Mouse (Mus musculus): Measurements from ENCODE around the gene Sema3a. TPM values are rescaled to one million over a fixed set of nuclear protein-coding genes. Genes with fewer than 3 reads are reported as not detected.
"Not testable (repeated sequence)": the region's sequence is repeated elsewhere in the genome, so short reads cannot be mapped to it uniquely, and the experiment has no call there.

The Sema3a gene
- total RNA-seq, 1 experiment from 2014 or later, result 1.1 TPM

GRCm38 (mm10) chr5:13421276-13421925 is 296.2 kb downstream of the Sema3a start:
- DNase-seq, result no peak

GRCm38 (mm10) chr5:13428702-13429101 is 303.5 kb downstream of the Sema3a start:
- DNase-seq, result no peak

- DNase-seq, result no peak
Measured at GRCm38 (mm10) chr5:13431827-13432226, 306.6 kb downstream of the Sema3a start.

GRCm38 (mm10) chr5:13432574-13432973 is 307.4 kb downstream of the Sema3a start:
- DNase-seq, result no peak

DNA sequence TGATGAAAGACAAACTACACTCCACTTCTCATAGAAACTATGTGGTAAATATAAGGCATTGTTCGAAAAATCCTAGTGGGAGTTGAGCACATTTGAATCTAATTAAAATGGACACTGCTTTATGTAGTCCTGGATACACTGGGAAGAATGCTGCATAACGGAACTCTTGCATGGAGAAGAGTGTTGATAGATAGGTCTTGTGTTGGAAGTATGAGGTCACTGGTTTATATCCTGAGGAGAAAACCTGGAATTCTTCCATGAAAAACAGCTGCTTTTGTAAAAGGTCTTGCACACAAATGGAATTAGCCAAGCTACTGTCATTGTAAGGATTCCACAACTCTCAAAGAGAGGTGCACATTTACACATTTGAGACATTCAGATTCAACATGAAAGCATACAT is 308.1 kb downstream of the Sema3a start:
- DNase-seq, result no peak

DNA sequence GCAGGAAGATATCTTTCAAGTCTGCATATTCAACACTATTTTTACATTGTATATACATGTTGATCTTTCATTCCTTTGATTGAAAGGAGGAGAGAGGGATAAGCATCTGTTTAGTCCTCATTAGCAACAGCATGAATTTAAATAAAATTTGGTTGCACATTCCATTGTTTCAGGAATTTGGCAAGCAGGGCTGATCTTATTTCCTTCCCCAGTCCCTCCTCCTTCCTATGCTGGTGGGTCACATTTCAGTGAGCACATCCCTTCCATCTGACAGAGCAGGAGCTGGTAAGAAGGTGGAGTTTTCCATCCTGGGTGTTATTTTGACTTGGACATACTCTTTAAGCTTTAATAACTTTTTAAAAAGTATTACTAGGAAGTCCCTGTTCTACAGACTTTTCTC is 315.9 kb downstream of the Sema3a start:
- DNase-seq, result no peak

GRCm38 (mm10) chr5:13460182-13461001 is 335.2 kb downstream of the Sema3a start:
- no peak for DNase-seq

GRCm38 (mm10) chr5:13468856-13469255 is 343.6 kb downstream of the Sema3a start:
- DNase-seq, result no peak

DNA sequence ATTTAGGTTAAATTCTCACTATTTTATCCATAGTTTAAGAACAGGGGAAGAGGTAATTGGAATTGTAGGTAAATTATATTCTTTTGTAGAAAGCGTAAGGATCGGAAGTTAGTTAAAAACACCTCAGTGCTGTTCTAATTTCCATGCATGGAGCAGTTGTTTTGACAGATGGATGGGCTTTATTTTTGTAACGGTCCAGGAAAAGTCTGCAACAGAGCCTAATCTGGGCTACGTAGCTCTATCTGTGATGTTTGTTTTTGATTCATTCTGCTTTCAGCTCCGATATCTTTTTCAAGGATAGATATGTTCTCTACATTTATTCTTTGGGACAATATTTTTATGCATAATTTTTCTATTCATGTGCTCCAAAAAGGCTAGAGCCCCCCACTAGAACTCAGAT is 344.2 kb downstream of the Sema3a start:
- no peak for DNase-seq

DNA sequence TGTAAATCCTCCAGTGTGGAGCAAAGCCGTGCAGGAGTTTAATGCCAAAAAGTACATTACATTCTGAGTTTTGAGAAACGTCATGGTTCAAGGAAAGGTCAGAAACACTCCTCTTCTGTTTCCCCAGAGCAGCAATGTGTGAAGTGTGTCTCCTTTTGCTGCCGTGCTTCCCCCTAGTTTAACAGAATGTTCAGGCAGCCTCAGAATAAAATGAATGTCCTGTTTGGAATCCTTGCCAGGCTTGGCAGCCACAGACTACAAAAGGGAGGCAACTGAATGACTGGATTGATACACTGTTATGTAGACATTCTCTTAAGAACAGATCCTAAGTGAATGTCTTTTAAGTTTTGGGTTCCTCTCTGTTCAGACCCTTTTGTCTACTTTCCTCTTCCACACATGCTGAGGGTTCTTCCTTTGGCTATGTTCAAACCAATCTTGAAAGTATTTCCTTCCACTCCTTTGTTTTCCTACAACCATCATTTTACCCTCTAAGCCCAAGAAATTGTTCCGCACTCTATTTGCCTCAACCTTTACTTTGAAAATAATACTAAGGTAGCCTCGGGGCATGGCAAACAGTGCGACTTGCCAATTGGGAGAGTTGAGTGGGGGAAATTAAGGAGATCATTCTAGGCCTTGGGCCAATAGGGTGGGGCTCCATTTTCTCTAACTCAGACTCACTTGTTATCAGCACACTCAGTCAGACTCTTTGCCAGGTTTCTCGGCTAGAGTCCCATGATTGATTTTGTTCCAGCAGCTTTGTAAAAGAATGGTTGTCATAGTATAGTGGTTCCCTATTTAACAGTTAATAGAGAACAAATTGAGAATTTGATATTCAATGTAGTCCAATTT is 345.1 kb downstream of the Sema3a start:
- peak; percentile 12 for DNase-seq

DNA sequence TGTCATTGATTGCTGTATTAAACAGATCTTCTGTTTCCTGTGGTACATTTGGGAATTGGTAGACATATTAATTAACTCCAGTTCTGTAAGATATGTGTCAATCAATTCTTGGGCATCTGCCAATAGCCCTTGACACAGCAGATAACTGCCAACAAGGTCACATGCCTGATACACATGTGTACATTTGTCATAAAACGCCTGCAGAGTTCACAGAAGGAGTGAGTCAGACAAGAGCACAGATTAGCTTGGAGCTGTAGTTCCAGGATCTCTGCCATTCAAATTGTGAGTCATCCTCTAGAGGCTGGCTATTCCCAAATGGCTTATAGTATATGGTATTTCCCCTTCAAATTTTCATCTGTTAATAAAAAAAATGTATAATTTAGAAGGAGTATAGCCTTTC is 352.4 kb downstream of the Sema3a start:
- DNase-seq, result peak; percentile 21

DNA sequence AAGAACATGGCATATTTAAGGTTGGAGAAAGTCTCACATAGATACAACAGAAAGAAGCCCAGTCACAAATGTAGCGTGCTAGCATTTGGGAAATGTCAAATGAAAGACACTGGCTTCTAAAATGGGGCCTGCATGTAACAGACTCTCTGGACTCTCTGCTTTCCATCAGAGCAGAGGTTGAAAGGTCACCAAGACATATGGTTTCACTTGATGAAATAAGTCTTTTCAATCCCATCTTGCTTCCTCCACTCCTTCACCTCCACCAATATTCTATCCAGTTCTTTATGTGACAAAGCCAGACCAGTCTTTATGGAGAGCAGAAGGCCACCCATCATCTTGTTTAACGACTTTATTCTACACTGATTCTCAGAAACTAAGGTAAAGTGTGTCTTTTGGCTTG is 363.5 kb downstream of the Sema3a start:
- DNase-seq, result no peak

DNA sequence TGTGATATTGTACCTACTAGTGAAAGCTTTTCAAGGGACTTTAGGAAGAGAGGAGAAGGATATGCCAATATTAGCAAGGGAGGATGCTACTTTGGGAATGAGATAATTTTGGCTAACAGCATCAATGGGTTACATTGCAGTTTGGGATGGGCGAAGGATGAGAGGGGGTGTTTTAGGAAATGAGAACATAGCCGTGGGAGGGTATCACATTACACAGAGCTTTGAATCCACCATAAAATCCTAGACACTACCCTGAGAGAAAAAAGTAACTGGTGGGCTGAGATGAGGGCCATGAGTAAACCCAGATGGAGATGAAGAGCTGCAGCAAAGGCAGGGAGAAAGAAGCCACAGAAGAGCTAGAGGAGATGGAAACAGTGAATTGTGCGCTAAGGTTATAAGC is 370.8 kb downstream of the Sema3a start:
- not testable (repeated sequence) for DNase-seq

DNA sequence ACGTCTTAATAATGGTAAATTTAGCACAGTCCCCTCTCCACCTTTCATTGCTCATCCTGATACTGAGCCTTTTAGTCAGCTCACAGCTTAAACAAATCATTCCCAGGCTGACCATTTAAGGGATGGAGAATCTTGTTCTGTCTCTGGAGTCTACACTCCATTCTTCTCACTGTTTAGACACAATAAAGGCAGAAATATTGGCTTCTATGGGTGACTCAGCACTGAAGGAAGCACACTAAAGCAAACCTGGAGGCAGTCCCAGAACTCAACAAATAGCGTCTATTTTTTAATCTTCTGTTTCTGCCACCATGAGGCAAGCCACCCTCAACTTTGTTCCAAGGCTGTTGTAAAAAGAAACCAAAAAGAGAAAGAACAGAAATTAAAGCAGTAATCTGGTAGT is 374.6 kb downstream of the Sema3a start:
- DNase-seq, result no peak

- no peak for DNase-seq
Measured at GRCm38 (mm10) chr5:13505839-13506499, 380.8 kb downstream of the Sema3a start.

DNA sequence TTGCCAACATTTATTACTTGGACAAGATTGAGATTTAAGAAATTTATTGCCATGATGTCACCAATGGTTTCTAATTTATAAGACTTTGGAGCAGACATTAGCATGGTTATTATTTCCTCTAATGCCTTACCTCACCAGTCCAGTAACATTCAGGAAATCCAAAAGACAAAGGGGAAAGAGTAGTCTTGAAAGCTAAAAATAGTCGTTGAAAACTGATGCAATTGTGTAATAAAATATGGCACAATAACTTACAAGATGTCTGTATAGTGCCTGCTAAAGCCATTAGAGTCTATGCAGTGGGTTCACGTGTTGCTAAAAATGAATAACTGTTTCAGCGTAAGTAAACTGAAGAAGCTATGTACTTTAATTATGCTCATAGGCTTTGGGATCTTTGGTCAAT is 383.9 kb downstream of the Sema3a start:
- DNase-seq, result no peak

DNA sequence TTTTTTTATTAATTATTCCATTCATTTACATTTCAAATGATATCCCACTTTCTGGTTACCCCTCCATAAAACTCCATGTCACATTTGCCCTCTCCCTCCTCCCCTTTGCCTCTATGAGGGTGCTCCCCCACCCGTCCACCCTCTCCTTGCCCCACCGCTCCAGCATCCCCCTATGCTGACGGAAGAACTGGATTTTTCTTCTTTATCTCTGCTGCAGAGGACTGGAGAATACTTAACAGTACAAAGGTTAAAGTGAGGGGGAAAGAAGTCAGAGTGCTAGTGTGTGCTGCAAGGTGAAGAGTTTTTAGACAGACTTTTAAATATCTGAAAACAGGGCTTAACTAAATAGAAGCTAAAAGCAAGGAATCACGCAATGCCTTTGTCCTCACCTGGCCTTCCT is 391.8 kb downstream of the Sema3a start:
- no peak for DNase-seq

GRCm38 (mm10) chr5:13525597-13525996 is 400.4 kb downstream of the Sema3a start:
- DNase-seq, result no peak

DNA sequence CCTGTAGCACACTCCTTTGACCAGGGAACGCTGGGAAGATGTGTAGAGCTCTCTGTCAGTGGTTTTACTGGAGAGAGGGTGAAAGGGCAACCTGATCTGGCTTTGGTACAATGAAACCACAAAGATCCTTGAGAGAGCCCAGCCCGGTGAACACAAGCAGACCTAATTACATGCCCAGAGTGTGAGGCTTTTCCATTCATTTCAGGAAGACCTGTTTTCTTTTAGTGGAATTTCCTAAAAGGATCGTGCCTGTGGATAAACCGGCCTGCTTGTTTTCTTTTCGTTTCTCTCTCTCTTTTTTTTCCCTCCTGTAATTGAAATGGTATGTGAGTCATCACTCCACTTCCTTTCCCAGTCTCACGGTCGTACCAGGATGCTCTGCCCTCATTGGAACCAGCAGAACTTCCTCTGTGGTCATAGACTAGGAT is 401.8 kb downstream of the Sema3a start:
- DNase-seq, result no peak

DNA sequence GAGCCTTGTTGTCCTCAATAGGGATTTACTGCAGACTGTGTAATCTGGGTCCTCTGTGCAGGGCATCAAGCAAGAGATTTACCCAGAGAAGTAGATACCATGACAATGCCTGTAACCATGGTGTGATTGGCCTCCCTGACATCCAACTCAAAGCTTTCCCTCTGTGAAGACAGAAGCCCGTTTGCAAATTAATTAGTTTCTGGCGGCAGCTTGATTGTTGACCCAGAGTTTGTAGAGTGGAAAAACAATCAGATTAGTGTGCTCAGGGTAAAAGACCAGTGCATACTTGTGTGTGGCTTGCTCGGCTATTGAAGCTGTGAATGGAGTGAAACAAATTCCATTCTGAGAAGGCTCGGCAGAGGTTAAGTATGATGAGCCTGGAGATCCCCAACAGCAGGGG is 404.0 kb downstream of the Sema3a start:
- no peak for DNase-seq

- DNase-seq, result peak; percentile 18
Measured at GRCm38 (mm10) chr5:13547472-13548209, 422.4 kb downstream of the Sema3a start.

- DNase-seq, result no peak
Measured at GRCm38 (mm10) chr5:13548210-13548554, 423.0 kb downstream of the Sema3a start.
